Mouse (Mus musculus) limb, embryonic 10.5 days (tissue): Measurements from ENCODE around the gene Wwp2. TPM values are rescaled to one million over a fixed set of nuclear protein-coding genes. Genes with fewer than 3 reads are reported as not detected.

Source experiments
- DNase-seq: peaks from one replicate; pipeline ENCODE4 v3.0.0-alpha.2; 2017; ENCODE audit warnings: low spot score
- H3K27ac ChIP-seq: fragments of 300-500 bp; sonication (generic); 2 replicates; pipeline ENCODE4 v1.5.1; 2016; ENCODE audit warnings: mild to moderate bottlenecking
- H3K27me3 ChIP-seq: fragments of 300-500 bp; sonication (generic); 2 replicates; pipeline ENCODE4 v1.6.1; 2016; ENCODE audit warnings: low read depth, mild to moderate bottlenecking; ENCODE audit not compliant: poor library complexity, severe bottlenecking
- H3K36me3 ChIP-seq: fragments of 300-500 bp; sonication (generic); 2 replicates; pipeline ENCODE4 v1.6.1; 2016; ENCODE audit warnings: mild to moderate bottlenecking, moderate library complexity
- H3K4me1 ChIP-seq: fragments of 300-500 bp; sonication (generic); 2 replicates; pipeline ENCODE4 v1.6.1; 2016
- H3K4me3 ChIP-seq: fragments of 300-500 bp; sonication (generic); 2 replicates; pipeline ENCODE4 v1.5.1; 2016; ENCODE audit warnings: mild to moderate bottlenecking, moderate library complexity
- H3K9me3 ChIP-seq: fragments of 300-500 bp; sonication (generic); replicated peaks from 2 replicates; pipeline ENCODE4 v1.6.1; 2016; ENCODE audit warnings: mild to moderate bottlenecking
- WGBS: fragments of 180-500 bp; shearing (Covaris S2); methylation state at CpG from one replicate; pipeline ENCODE4 v1.1.7; 2016; 5-methylcytosine and 5-hydroxymethylcytosine counted together
- polyA plus RNA-seq: library from polyadenylated mRNA; unstranded; fragments of >200 nt; fragmentation: Nextera tagmentation; extraction: Ambion mirVana; gene quantifications from 2 replicates; pipeline ENCODE4 v1.2.1, GENCODE M21; 2016

The Wwp2 gene
- polyA plus RNA-seq, 1 experiment from 2014 or later, result 116 TPM

DNA sequence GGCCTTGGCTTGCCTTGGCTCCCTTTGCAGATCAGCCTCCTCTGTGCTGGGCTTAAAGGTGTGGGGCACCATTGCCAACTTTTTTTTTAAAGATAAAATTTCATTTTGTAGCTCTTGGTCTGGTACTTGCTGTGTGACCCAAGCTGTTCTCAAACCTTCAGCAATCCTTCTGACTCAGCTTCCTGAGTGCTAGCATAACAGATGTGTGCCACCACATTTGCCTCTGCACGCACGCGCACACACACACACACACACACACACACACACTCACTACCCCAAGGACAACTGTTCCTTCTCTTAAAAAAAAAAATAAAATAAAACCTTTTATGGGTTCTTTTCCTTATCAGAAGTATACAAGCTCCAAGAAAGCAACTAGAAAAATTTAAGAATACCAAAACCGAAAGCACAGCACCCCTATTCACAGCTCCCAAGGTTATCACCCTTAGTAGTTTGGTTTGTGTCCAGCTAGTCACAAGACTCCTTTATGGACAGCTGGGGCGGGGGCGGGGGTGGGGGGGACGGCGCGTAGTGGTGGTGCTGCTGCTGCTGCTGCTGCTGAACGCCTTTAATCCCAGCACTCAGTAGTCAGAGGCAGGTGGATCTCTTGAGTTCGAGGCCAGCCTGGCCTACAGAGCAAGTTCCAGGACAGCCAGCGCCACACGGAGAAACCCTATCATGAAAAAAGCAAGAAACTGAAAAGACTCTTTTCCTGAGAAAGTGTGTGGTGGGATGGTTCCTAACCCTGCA is 68.2 kb downstream of the Wwp2 start:
- Histone ChIP-seq H3K27ac (peak overlapping the region; percentile 75), H3K4me3 (no peak overlapping the region), H3K27me3 (no peaks in the 10 kb centered on the region), H3K9me3 (no peaks in the 10 kb centered on the region), H3K4me1 (peaks cover 44% of the 10 kb centered on the region), H3K36me3 (peaks cover 31% of the 10 kb centered on the region)
- 79% methylated on average over 13 of the region's 13 CpGs for WGBS
- no peak for DNase-seq

DNA sequence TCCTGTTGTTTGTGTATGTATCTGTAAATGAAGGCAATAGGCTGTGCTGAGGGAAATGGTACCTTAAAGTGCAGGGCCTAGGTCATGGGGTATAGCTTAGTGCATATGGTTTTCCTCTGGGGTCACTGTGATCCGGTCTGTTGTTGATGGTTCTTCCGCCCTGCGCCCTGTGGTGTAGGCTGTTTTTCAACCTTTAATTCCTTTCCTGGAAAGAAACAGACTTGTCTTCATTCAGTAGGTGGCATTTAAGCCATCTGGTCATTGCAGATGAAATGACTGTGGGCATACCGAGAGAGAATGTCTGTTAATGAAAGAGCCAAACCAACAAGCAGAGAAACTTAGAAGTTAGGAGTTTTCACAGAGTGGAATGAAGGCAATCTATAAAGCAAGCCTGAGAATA is 69.1 kb downstream of the Wwp2 start:
- Histone ChIP-seq H3K4me1 (peaks cover 40% of the 10 kb centered on the region), H3K9me3 (no peaks in the 10 kb centered on the region), H3K27ac (peak overlapping the region; percentile 75), H3K36me3 (peaks cover 31% of the 10 kb centered on the region), H3K4me3 (no peak overlapping the region), H3K27me3 (no peaks in the 10 kb centered on the region)
- 75% methylated on average over 4 of the region's 4 CpGs for WGBS
- no peak for DNase-seq

DNA sequence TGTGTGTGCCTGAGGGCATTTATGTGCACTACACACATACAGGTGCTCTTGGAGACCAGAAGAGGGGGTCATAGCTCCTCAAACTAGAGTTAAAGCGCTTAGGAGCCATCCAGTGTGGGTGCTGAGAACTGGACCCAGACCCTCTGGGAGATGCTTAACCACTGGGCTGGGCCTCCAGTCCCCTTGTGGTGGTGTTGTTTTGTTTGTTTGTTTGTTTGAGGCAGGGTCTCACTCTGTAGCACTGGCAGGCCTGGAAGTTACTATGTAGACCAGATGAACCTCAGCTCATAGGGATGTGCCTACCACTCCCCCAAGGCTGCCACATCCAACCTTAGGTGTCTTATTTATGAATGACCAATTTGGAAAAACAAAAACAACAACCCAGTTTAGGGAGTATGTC is 70.9 kb downstream of the Wwp2 start:
- Histone ChIP-seq H3K4me1 (peaks cover 40% of the 10 kb centered on the region), H3K9me3 (no peaks in the 10 kb centered on the region), H3K27me3 (no peaks in the 10 kb centered on the region), H3K4me3 (no peak overlapping the region), H3K27ac (no peak overlapping the region), H3K36me3 (peaks cover 28% of the 10 kb centered on the region)
- 92% methylated on average over 1 of the region's 1 CpGs for WGBS
- DNase-seq, result no peak

DNA sequence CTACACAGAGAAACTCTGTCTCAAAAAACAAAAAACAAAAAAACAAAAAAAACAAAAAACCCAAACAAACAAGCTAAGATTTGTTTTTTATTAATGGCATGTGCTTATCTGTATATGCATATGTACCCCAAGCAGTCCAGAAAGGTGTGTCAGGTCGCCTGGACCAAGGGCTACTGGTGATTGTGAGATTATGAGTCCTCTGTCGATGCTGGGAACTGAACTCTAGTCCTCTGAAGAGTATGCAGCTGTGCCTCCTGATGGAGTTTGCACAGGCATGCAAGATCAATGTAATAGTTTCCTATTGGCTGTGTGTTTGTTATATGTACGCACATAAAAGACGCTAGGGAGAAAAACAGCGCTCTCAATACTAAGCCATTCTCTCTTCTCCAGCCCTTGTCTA is 74.0 kb downstream of the Wwp2 start:
- Histone ChIP-seq H3K9me3 (no peaks in the 10 kb centered on the region), H3K27ac (no peak overlapping the region), H3K27me3 (no peaks in the 10 kb centered on the region), H3K36me3 (peaks cover 34% of the 10 kb centered on the region), H3K4me3 (no peak overlapping the region), H3K4me1 (peaks cover 11% of the 10 kb centered on the region)
- DNase-seq, result no peak
- 96% methylated on average over 5 of the region's 5 CpGs for WGBS

DNA sequence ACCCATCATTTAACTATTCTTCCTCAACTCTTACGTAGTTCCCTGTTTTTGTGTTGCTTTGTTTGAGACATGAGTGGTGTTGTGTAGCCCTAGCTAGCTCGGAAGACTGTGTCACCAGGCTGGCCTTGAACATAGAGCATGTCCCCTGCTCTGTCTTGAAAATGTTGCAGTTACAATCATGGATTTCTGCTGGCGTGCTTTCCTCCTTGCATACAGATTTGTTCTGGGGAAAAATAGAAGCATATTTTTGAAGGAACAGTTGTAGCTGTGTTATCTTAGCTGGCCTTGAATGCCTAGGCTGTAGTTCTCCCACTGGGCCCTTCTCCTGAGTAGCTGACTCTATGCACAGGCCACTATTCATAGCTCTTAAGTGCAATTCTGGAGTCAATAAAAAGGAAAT is 74.6 kb downstream of the Wwp2 start:
- Histone ChIP-seq H3K4me1 (peaks cover 6% of the 10 kb centered on the region), H3K4me3 (no peak overlapping the region), H3K27ac (no peak overlapping the region), H3K36me3 (peaks cover 34% of the 10 kb centered on the region), H3K27me3 (no peaks in the 10 kb centered on the region), H3K9me3 (no peaks in the 10 kb centered on the region)
- WGBS, result 89% methylated on average over 3 of the region's 3 CpGs
- DNase-seq, result no peak

DNA sequence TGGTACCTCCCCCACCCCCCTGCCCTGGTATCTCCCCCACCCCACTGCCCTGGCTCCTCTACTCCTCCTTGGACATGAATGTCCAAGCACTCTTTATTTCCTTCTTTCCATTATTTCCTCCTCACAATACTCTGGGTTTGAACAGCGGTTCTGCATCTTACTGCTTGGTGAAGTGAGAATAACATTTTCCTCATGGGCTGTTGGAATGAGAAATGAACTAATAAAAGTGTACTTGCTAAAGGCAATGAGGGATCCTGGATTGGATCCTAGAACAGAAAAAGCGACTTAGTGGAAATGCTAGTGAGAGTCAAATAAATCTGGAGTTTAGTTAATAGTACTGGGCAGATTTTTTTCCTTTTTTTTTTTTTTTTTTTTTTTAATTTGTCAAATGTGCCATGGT is 77.1 kb downstream of the Wwp2 start:
- WGBS, result 91% methylated on average over 2 of the region's 2 CpGs
- Histone ChIP-seq H3K27me3 (no peaks in the 10 kb centered on the region), H3K36me3 (peaks cover 15% of the 10 kb centered on the region), H3K4me1 (no peaks in the 10 kb centered on the region), H3K4me3 (no peak overlapping the region), H3K27ac (no peak overlapping the region), H3K9me3 (no peaks in the 10 kb centered on the region)
- no peak for DNase-seq

DNA sequence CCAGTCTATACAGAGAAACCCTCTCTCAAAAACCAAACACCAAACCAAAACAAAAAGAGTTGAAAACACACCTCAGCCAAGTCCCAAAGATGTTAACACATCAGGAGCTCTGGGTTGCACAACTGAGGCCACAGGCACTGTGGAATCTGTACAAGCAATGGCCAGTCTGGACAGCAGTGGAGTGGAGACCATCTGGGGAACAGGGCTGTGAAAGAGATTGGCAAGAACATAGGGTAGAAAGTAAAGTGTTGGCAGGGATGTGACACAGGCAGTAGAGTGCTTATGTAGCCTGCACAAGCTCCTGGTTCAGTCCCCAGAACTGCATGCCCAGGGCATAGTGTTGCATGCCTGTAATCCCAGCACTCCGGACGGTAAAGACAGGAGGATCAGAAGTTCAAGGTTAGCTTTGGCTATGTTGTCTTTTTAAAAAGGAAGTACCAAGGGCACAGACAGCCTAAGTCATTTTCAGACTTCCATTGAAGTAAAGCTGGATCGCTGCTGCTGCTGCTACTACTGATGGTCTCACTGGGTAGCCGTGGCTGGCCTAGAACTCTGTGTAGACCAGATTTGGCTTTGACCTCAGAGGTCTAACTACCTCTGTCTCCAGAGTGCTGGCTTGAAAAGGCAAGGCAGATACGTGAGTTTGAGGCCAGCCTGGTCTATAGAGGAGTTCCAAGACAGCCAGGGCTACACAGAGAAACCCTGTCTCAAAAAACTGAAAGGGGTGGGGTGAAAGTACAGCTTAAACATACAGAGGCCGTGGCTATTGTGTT is 79.0 kb downstream of the Wwp2 start:
- Histone ChIP-seq H3K27ac (peak overlapping the region; percentile 23; the same call in 1 of the 2 replicates), H3K36me3 (peaks cover 15% of the 10 kb centered on the region), H3K4me1 (peaks cover 13% of the 10 kb centered on the region), H3K9me3 (no peaks in the 10 kb centered on the region), H3K4me3 (no peak overlapping the region), H3K27me3 (no peaks in the 10 kb centered on the region)
- WGBS, result 95% methylated on average over 6 of the region's 6 CpGs
- no peak for DNase-seq

DNA sequence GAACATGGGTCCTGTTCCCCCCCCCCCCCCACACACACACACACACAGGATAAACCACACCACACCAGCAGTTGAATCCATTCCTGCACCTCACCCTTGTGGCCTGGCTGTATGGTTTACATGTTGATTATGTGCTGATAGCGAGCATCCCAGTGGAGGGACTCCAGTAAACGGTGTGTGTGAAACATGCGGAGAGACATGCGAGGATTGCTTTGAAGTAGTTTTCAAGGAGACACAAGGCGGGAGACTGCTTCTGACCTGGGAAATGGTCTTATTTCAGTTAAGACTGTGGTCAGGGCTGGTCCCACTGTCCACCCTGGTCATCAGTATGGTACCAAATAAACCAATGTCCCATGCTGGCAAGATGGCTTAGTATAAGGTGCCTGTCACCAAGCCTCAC is 82.6 kb downstream of the Wwp2 start:
- H3K9me3 ChIP-seq, result no peaks in the 10 kb centered on the region
- 82% methylated on average over 5 of the region's 5 CpGs for WGBS

DNA sequence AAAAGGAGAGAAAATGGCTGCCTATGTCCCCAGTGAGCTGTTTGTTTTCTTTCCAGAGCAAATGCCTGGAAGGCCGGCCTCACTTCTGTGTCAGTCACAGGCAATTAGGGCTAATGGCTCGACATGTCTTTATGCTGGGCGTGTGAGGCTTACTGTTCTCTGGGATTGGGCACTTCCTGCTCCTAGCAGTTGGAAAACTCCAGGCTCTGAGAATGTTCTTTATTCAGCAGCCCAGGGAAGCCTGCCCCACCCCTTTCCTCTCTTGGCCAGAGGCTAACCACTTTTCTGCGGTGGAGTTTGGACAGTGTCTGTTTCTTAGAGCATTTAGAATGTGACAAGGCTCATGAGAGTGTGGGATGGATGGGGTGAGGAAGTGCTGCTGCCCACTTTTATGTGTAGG is 83.7 kb downstream of the Wwp2 start:
- H3K4me3 ChIP-seq, result no peak overlapping the region
- H3K9me3 ChIP-seq, result no peaks in the 10 kb centered on the region
- no peaks in the 10 kb centered on the region for H3K27me3 ChIP-seq
- 16% methylated on average over 4 of the region's 4 CpGs for WGBS
- peak overlapping the region; percentile 77 for H3K27ac ChIP-seq
- peak; percentile 50 for DNase-seq
- H3K4me1 ChIP-seq, result peaks cover 30% of the 10 kb centered on the region
- peaks cover 13% of the 10 kb centered on the region for H3K36me3 ChIP-seq

More for the DNA sequence above, 82.6 kb downstream of the Wwp2 start:
- Histone ChIP-seq H3K27ac (peak overlapping the region; percentile 77; the same call in 1 of the 2 replicates), H3K4me1 (peaks cover 30% of the 10 kb centered on the region), H3K36me3 (peaks cover 15% of the 10 kb centered on the region), H3K4me3 (no peak overlapping the region), H3K27me3 (no peaks in the 10 kb centered on the region)
- no peak for DNase-seq

DNA sequence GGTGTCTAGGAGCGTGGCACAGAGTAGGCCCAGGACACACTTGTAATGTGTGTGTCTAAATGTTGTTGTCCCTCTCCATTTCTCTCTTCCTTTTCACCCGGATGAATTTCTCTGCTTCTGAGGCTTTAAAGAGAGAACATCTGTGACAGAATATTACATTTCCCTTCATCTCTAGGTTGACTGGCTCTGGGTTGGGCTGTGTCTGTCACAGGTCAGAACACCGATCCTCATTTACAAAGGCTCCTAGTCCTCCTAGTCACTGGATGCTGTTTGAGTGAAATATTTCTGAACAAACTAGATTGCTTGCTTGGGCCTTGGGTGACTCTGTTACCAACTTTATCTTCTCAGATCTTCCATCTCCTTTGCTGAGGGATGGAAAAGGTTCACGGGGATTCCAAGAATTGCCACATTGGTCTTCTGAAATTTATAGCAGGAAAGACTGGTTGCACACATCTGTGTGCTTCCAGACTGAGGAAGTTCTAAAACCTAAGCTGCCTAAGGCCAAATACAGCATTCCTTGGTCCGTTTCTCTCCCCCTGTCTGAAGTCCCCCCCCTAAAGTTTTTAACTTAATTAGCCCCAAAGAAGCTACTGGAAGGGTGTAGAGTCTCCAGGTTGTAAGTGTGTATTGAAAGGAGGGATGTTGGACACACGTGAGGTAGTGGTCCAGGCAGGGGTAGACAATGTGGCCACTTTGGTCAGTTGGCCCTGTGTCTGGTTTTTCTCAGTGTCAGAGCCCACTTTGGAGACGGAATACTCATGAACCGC is 85.8 kb downstream of the Wwp2 start:
- Histone ChIP-seq H3K27ac (peak overlapping the region; percentile 77; the same call in 1 of the 2 replicates), H3K36me3 (peaks cover 10% of the 10 kb centered on the region), H3K9me3 (no peaks in the 10 kb centered on the region), H3K4me1 (peaks cover 30% of the 10 kb centered on the region), H3K4me3 (no peak overlapping the region), H3K27me3 (no peaks in the 10 kb centered on the region)
- WGBS, result 69% methylated on average over 8 of the region's 8 CpGs
- DNase-seq, result no peak

DNA sequence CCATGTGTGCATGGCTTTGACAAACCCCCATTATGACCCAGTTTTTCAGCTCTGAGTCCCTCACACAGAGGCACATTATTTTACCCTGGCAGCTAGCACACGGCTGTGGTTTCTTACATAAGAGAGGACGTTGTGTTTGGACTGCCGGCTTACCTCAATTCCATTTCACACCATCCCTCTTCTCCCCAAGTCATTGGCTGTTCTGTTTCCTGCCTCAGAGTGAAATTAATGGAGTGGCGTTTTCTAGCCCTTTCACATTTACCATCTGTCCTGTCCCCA is 86.3 kb downstream of the Wwp2 start:
- no peaks in the 10 kb centered on the region for H3K27me3 ChIP-seq
- 61% methylated on average over 4 of the region's 4 CpGs for WGBS
- no peaks in the 10 kb centered on the region for H3K9me3 ChIP-seq
- H3K4me3 ChIP-seq, result no peak overlapping the region
- peaks cover 10% of the 10 kb centered on the region for H3K36me3 ChIP-seq
- peaks cover 30% of the 10 kb centered on the region for H3K4me1 ChIP-seq
- DNase-seq, result no peak
- peak overlapping the region; percentile 77; the same call in 1 of the 2 replicates for H3K27ac ChIP-seq

DNA sequence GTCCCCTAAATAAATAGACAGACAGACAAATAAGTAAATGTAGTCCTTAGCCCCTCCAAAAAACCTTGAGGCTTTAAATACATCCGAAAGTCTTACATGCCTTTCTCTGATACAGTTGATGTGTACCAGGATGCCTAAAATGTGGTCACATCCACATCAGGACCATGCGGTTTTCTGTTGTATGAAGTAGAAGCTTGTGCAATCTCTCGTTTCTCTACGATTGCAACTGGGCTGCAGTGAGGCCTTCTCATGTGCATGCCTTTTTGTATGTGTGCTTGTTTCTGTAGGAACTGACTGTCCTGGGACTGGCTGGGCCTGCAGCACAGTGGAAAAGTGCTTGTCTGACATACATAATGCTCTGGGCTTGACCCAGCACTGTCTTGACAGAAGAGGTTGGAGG is 88.4 kb downstream of the Wwp2 start:
- 91% methylated on average over 4 of the region's 4 CpGs for WGBS
- no peaks in the 10 kb centered on the region for H3K9me3 ChIP-seq
- peaks cover 22% of the 10 kb centered on the region; the same call in 1 of the 2 replicates for H3K4me1 ChIP-seq
- H3K27ac ChIP-seq, result peak overlapping the region; percentile 0; the same call in 1 of the 2 replicates
- H3K36me3 ChIP-seq, result no peaks in the 10 kb centered on the region
- H3K4me3 ChIP-seq, result no peak overlapping the region
- no peak for DNase-seq
- no peaks in the 10 kb centered on the region for H3K27me3 ChIP-seq

DNA sequence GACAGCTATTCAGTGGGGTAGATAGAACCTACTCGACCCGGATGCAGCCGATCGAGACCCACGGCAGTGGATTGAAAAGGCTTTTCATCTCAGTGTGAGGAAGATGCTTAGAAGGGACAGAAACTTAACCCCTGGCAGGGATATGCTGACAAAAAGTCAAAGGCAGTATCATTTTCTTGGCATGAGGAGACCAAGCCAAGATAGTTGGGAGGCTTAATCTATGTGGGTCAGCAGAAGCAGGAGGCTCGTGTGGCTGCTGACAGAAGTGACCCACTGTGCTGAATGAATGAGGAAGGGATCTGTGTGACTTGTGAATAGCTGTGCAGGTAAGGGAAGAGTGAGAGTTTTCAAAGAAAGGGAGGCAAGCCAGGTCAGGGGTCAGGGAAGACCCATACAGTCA is 92.6 kb downstream of the Wwp2 start:
- WGBS, result 89% methylated on average over 6 of the region's 6 CpGs
- Histone ChIP-seq H3K4me3 (no peak overlapping the region), H3K9me3 (no peaks in the 10 kb centered on the region), H3K27ac (no peak overlapping the region), H3K36me3 (peaks cover 6% of the 10 kb centered on the region; the same call in 1 of the 2 replicates), H3K4me1 (no peaks in the 10 kb centered on the region), H3K27me3 (no peaks in the 10 kb centered on the region)
- no peak for DNase-seq
